ENCODE assay signal across 31 mouse cellular contexts in genomic region chr11:45888471-45889030, GRCm38 (mm10). TPM values are rescaled to one million over a fixed set of nuclear protein-coding genes. Genes with fewer than 3 reads are reported as not detected.
DNase-seq lines count a peak whose midpoint lies in the region; ATAC-seq and TF ChIP-seq lines count a peak whose summit lies in the region.
"Had no signal": no experiment of that assay in that cellular context is flagged by ENCODE, and none has a peak within 500 bp of the region (broad histone marks: within the 10 kb centered on the region; RNA-seq: fewer than 3 reads in every experiment).

No protein-coding gene starts in this region.

- H3K4me3 ChIP-seq in liver, adult 2 months (ENCODE audit: insufficient read depth, low read depth, low read length), result no peak overlapping the region
- H3K4me3 ChIP-seq in liver, embryonic 11.5 days (ENCODE audit: low read depth, low read length), result no peak overlapping the region
- no peak overlapping the region for H3K4me3 ChIP-seq in liver, embryonic 16.5 days (ENCODE audit: low read depth, low read length)
- H3K4me3 ChIP-seq in midbrain, embryonic 15.5 days, result no peak overlapping the region
- H3K4me3 ChIP-seq: embryonic facial prominence, embryonic 12.5 days; heart, embryonic 10.5 days; hindbrain, embryonic 13.5 days; left cerebral cortex, adult 2 months; limb, embryonic 12.5 days; myocyte; neural tube, embryonic 12.5 days had no signal

- H3K27me3 ChIP-seq in liver, adult 2 months (ENCODE audit: control insufficient read depth, insufficient read depth, low read length), result no peaks in the 10 kb centered on the region
- no peaks in the 10 kb centered on the region for H3K27me3 ChIP-seq in liver, embryonic 11.5 days (replicated peaks; ENCODE audit: control insufficient read depth, insufficient read depth, low read length)
- no peaks in the 10 kb centered on the region for H3K27me3 ChIP-seq in liver, embryonic 16.5 days (ENCODE audit: control insufficient read depth, insufficient read depth, low read depth, low read length)
- H3K27me3 ChIP-seq in midbrain, embryonic 15.5 days (replicated peaks), result no peaks in the 10 kb centered on the region
- H3K27me3 ChIP-seq: embryonic facial prominence, embryonic 12.5 days; hindbrain, embryonic 13.5 days; limb, embryonic 12.5 days; neural tube, embryonic 12.5 days had no signal

- H3K4me2 ChIP-seq in liver, embryonic 11.5 days, result no peak overlapping the region
- no peak overlapping the region for H3K4me2 ChIP-seq in liver, embryonic 16.5 days (ENCODE audit: low read depth, low read length)
- H3K4me2 ChIP-seq in midbrain, embryonic 15.5 days, result no peak overlapping the region
- H3K4me2 ChIP-seq: embryonic facial prominence, embryonic 12.5 days; hindbrain, embryonic 13.5 days; limb, embryonic 12.5 days; midbrain, embryonic 11.5 days; neural tube, embryonic 12.5 days had no signal

- TF ChIP-seq POLR2A in liver, adult 2 months (IDR thresholded peaks at IDR 0.05; ENCODE audit: extremely low read depth, insufficient read depth, low read length), result no peak

- no peak for TF ChIP-seq CTCF in liver, adult 2 months (IDR thresholded peaks at IDR 0.05; ENCODE audit: low read depth, low read length)

- peak overlapping the region; percentile 88 for H3K27ac ChIP-seq in liver, adult 2 months (replicated peaks; ENCODE audit: insufficient read depth, low read depth, low read length)
- H3K27ac ChIP-seq in liver, embryonic 11.5 days (ENCODE audit: low read depth, low read length), result no peak overlapping the region
- H3K27ac ChIP-seq in liver, embryonic 16.5 days (ENCODE audit: low read length), result peak overlapping the region; percentile 56
- no peak overlapping the region for H3K27ac ChIP-seq in midbrain, embryonic 15.5 days
- H3K27ac ChIP-seq: embryonic facial prominence, embryonic 12.5 days; heart, embryonic 10.5 days; hindbrain, embryonic 13.5 days; left cerebral cortex, adult 2 months; limb, embryonic 12.5 days; neural tube, embryonic 12.5 days; stomach, postnatal 0 days had no signal

- H3K36me3 ChIP-seq in liver, adult 2 months (ENCODE audit: control insufficient read depth, insufficient read depth, low read length), result peaks cover 37% of the 10 kb centered on the region
- peaks cover 34% of the 10 kb centered on the region for H3K36me3 ChIP-seq in liver, embryonic 11.5 days (ENCODE audit: control insufficient read depth, insufficient read depth, low read length)
- peaks cover 74% of the 10 kb centered on the region for H3K36me3 ChIP-seq in liver, embryonic 16.5 days (ENCODE audit: control insufficient read depth, insufficient read depth)
- H3K36me3 ChIP-seq in midbrain, embryonic 15.5 days (replicated peaks), result peaks cover 17% of the 10 kb centered on the region

- peak overlapping the region; percentile 18; the same call in 1 of the 2 replicates for H3K9ac ChIP-seq in liver, adult 2 months (ENCODE audit: low read depth, low read length)
- H3K9ac ChIP-seq in liver, embryonic 11.5 days (ENCODE audit: low read depth, low read length), result no peak overlapping the region
- no peak overlapping the region for H3K9ac ChIP-seq in liver, embryonic 16.5 days (ENCODE audit: low read depth, low read length)
- H3K9ac ChIP-seq in midbrain, embryonic 15.5 days, result no peak overlapping the region
- H3K9ac ChIP-seq: embryonic facial prominence, embryonic 12.5 days; hindbrain, embryonic 13.5 days; limb, embryonic 12.5 days; neural tube, embryonic 12.5 days had no signal

- H3K79me2 ChIP-seq in liver, adult 2 months (ENCODE audit: control insufficient read depth, insufficient read depth, low read length), result peaks cover 7% of the 10 kb centered on the region; the same call in 1 of the 2 replicates

- H3K4me1 ChIP-seq in liver, adult 2 months (ENCODE audit: control insufficient read depth, insufficient read depth, low read length), result peaks cover 30% of the 10 kb centered on the region
- H3K4me1 ChIP-seq in liver, embryonic 11.5 days (replicated peaks; ENCODE audit: control insufficient read depth, insufficient read depth, low read length), result no peaks in the 10 kb centered on the region
- peaks cover 2% of the 10 kb centered on the region; the same call in 1 of the 2 replicates for H3K4me1 ChIP-seq in liver, embryonic 16.5 days (ENCODE audit: control insufficient read depth, low read depth, low read length)
- H3K4me1 ChIP-seq in midbrain, embryonic 15.5 days, result peaks cover 10% of the 10 kb centered on the region
- H3K4me1 ChIP-seq: neural tube, embryonic 12.5 days had no signal

- DNase-seq in adrenal gland, postnatal 10 days, result peak; percentile 35
- DNase-seq in adrenal gland, postnatal 25 days, result no peak
- DNase-seq in liver, adult 2 months (ENCODE audit: extremely low read depth, low read depth, low spot score), result peak; percentile 98
- DNase-seq in liver, embryonic 11.5 days (ENCODE audit: low spot score), result no peak
- no peak for DNase-seq in lung, postnatal 14 days
- DNase-seq: cerebellum, adult 11-12 months; cerebellum, adult 9-11 months; embryo, embryonic 11 days; heart, postnatal 36 days; kidney, adult 9 months; kidney, postnatal 10 days; lung, adult 2 months; lung, postnatal 10 days; right cerebral cortex, adult 18-20 months; right cerebral cortex, postnatal 4 days; thymus, adult 18-20 months; thymus, postnatal 25 days had no signal

- 23% methylated on average over 9 of the region's 9 CpGs for WGBS in liver, adult 2 months
- WGBS in liver, embryonic 11.5 days, result 84% methylated on average over 9 of the region's 9 CpGs
- WGBS in liver, embryonic 16.5 days (ENCODE audit: insufficient replicate concordance), result 71% methylated on average over 9 of the region's 9 CpGs
- 85% methylated on average over 9 of the region's 9 CpGs for WGBS in midbrain, embryonic 15.5 days

- H3K9me3 ChIP-seq in liver, embryonic 11.5 days (ENCODE audit: control insufficient read depth, low read length), result no peaks in the 10 kb centered on the region
- no peaks in the 10 kb centered on the region for H3K9me3 ChIP-seq in liver, embryonic 16.5 days (replicated peaks; ENCODE audit: control insufficient read depth, low read length)
- H3K9me3 ChIP-seq in midbrain, embryonic 15.5 days, result no peaks in the 10 kb centered on the region
- H3K9me3 ChIP-seq: embryonic facial prominence, embryonic 12.5 days; G1E; heart, embryonic 10.5 days; hindbrain, embryonic 13.5 days; limb, embryonic 12.5 days; neural tube, embryonic 12.5 days had no signal

- ATAC-seq in liver, embryonic 11.5 days (replicated peaks; ENCODE audit: low FRiP score), result no peak
- peak; percentile 77 for ATAC-seq in liver, embryonic 16.5 days (ENCODE audit: low read depth)
- no peak for ATAC-seq in midbrain, embryonic 15.5 days (replicated peaks)
- ATAC-seq: forebrain, embryonic 14.5 days; intestine, postnatal 0 days had no signal

RNA-seq across cellular contexts. Expression of gene Clint1, which starts 36.7 kb away (rescaled TPM):
- total RNA-seq in adrenal gland, postnatal 10 days (2021), result 10 to 100 TPM; 59.8 to 64.5 TPM
- 77.7 and 83.5 TPM in 2 replicates for total RNA-seq in adrenal gland, postnatal 25 days (2021)
- 22.5 and 26.0 TPM in 2 replicates for total RNA-seq in liver, adult 2 months (2014; rRNA removed)
- 27.2 and 30.7 TPM in 2 replicates for polyA plus RNA-seq in liver, adult 2 months (2012; rRNA removed)
- 102 and 113 TPM in 2 replicates for polyA plus RNA-seq in liver, embryonic 11.5 days (2014; fragmentation: Nextera tagmentation; extraction: Ambion mirVana)
- 52.2 and 52.8 TPM in 2 replicates for polyA plus RNA-seq in liver, embryonic 16.5 days (2015; fragmentation: Nextera tagmentation; extraction: Ambion mirVana)
- polyA plus RNA-seq in midbrain, embryonic 15.5 days (2015; fragmentation: Nextera tagmentation; extraction: Ambion mirVana), result 42.8 TPM in 2 replicates

RNA-seq across cellular contexts. Expression of gene Lsm11, which starts 56.2 kb away (rescaled TPM):
- total RNA-seq in adrenal gland, postnatal 10 days (2021), result 1 to 10 TPM; 7.8 to 9.9 TPM
- 10.4 and 12.8 TPM in 2 replicates for total RNA-seq in adrenal gland, postnatal 25 days (2021)
- 0.65 and 1.1 TPM in 2 replicates for total RNA-seq in liver, adult 2 months (2014; rRNA removed)
- polyA plus RNA-seq in liver, adult 2 months (2012; rRNA removed), result 1.3 and 1.4 TPM in 2 replicates
- polyA plus RNA-seq in liver, embryonic 11.5 days (2014; fragmentation: Nextera tagmentation; extraction: Ambion mirVana), result 7.3 and 8.3 TPM in 2 replicates
- 1.4 and 1.7 TPM in 2 replicates for polyA plus RNA-seq in liver, embryonic 16.5 days (2015; fragmentation: Nextera tagmentation; extraction: Ambion mirVana)
- polyA plus RNA-seq in midbrain, embryonic 15.5 days (2015; fragmentation: Nextera tagmentation; extraction: Ambion mirVana), result 23.5 and 26.1 TPM in 2 replicates

Comparison
In these comparisons a context has a peak if more than half of its experiments do, and no peak if none do; other contexts are left out.
1. DNase-seq: peak in adrenal gland, postnatal 10 days (single experiment) and liver, adult 2 months (single experiment); none in adrenal gland, postnatal 25 days (single experiment), liver, embryonic 11.5 days (single experiment) and lung, postnatal 14 days (single experiment).
2. H3K27ac ChIP-seq: peak in liver, adult 2 months (single experiment) and liver, embryonic 16.5 days (single experiment); none in liver, embryonic 11.5 days (single experiment) and midbrain, embryonic 15.5 days (single experiment).